Mouse (Mus musculus): ENCODE measurements around the gene Shisa5.
A peak's percentile ranks its signal among the peaks of the same experiment; 100 is the strongest.

Gene Shisa5

DNA sequence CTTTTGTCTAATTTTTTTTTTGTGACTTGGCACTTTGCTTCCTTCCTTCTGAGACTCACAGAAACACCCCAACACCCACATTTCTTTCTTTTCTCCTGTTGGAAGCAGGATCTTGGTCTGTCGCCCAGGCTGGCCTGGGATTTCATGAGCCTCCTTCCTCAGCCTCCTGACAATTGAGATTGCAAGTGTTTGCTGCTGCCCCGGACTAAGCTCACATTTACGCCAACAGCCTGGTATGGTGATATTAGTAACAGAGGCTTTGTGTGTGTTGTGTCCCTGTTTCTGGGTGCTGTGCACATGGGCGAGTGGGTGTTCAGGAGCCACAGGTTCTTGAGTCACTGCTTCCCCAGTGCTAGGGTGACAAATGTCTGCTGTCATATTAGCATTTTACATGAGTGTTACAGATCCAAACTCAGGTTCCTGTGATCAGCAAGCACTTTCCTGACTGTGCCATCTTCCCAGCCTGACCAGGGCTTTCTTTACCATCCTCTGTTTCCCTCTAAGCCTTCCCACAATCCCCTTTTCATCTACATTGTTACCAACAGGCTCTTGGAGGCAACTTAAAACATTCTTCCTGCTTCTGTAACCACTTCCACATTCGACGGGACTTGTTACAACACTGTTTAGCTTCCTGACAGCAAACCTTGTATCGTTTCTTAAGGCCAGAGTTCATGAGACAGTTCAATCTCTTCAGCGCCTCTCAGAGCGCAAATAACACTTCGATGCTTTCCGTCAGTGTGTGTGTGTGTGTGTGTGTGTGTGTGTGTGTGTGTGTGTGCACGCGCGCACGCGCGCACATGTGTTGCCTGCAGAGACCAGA is 15.3 kb upstream of the Shisa5 start:
- peak; percentile 58 for DNase-seq

GRCm38 (mm10) chr9:109027521-109027920 is 10.8 kb upstream of the Shisa5 start:
- no peak for DNase-seq

GRCm38 (mm10) chr9:109028421-109028820 is 9.9 kb upstream of the Shisa5 start:
- no peak for DNase-seq

DNA sequence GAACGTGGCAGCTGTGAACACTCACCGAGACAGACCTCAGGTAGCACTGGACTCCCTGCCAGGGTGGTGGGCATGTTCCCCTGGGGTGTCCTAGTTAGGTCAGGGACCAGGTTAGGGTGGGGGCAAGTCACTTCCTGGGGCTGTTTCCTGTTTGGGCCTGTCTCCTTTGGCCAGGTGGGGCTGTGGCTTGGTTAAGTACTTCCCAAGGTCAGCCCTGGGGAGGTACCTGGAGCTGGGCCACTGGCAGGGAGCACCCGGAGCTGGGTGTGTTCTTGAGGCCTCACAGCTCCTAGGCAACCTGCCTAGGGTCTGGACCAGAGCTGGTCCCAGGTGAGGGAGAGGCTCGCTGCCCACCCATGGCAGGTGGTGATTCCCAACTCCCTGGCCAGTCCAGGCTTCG is 9.4 kb upstream of the Shisa5 start:
- DNase-seq: no peak

GRCm38 (mm10) chr9:109030312-109030711 is 8.1 kb upstream of the Shisa5 start:
- no peak for DNase-seq

DNA sequence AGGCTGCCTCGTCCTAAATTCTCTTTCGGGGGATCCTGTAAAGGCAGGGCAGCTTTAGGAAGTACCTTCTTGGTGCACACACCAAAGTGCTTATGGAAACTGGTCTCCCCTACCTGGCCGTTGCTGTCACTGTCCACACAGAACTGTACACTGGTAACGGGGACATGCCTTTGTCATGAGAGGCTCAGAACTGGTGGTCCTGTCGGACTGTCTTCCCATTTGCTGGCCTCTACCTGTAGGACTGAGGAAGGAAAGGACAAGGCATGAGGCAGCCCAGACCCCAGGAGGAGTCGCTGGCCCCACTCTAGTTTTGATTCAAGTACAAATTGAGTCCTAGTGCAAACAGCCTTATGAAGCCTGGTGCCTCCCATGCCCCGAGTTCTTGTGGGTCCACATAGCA is 7.4 kb upstream of the Shisa5 start:
- no peak for DNase-seq

GRCm38 (mm10) chr9:109031686-109032085 is 6.7 kb upstream of the Shisa5 start:
- DNase-seq: no peak

GRCm38 (mm10) chr9:109032435-109032834 is 5.9 kb upstream of the Shisa5 start:
- DNase-seq: no peak

GRCm38 (mm10) chr9:109038901-109039364 is 568 bp downstream of the Shisa5 start:
- peak; percentile 87 for DNase-seq

DNA sequence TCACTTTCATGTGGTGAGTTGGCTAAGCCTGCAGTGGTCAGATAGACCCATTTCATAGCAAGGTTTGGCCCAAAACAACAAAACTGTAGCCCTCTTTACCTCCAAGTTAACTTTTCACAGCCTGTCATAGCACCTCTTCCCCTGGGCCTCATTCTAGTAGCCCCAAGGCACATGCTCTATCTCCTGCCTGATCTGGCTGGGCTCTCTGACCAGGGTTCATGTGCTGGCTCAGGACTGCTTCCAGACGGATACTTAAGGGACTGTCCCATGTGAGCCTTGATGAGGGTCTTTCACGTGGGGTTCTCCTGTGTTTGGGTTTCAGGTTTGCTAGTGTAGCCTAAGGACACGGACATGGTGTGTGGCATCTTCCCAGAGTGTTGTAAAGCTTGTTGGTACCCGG is 1.3 kb downstream of the Shisa5 start:
- no peak for DNase-seq

- DNase-seq: no peak
These were observed 1.9 kb downstream of the Shisa5 start for GRCm38 (mm10) chr9:109040216-109040615.

DNA sequence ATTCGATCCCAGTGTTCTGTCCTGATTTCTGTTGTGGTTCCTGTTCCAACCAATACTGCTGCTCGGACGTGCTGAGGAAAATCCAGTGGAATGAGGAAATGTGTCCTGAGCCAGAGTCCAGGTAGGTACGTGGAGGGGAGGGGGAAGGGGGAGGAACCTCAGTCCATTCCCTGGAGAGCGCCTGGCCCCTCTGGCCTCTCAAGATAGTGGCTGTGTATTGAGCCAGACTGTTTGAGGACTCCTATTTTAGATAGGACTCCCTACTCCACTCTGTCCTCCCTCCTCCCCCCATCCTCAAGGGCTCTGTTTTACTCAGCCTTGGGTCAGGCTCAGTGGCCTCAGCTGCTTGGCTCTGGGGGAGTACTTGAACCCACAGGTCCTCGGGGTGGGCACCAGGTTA is 2.5 kb downstream of the Shisa5 start:
- peak; percentile 77 for DNase-seq

- DNase-seq: no peak
These were observed 3.0 kb downstream of the Shisa5 start for GRCm38 (mm10) chr9:109041351-109041750.

GRCm38 (mm10) chr9:109046306-109046705 is 7.9 kb downstream of the Shisa5 start:
- DNase-seq: peak; percentile 84

GRCm38 (mm10) chr9:109049316-109049715 is 11.0 kb downstream of the Shisa5 start:
- no peak for DNase-seq

DNA sequence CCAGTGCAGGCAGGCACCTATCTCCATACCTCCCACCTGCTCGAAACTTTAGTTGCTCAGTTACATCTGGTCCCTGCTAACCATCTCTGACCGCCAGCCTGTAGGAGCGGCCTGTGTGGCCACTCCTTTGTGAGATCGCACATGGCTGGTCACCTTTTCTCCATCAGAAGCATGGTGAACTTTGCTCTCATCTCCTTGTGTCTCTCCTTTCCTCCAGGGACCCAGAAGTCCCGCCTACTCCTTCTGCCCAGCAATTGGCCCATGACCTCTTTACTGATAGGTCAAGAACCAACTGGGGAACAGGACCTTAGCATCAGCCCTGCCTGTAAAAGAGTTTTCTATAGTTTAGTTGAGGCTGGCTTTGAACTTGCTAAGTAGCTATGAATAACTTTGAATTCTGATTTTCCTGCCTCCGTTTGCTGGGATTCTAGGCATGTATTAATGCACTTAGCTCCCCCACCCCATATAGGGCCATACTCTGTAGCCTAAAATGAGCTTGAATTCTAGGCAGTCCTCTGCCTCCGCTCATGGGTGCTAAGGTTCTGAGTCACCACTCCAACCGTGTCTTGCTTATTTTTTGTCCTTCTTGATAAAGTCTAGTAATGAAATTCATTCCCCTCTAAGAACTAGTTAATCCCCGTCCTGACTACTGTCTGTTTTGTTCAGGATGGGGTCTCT is 11.8 kb downstream of the Shisa5 start:
- DNase-seq: no peak

DNA sequence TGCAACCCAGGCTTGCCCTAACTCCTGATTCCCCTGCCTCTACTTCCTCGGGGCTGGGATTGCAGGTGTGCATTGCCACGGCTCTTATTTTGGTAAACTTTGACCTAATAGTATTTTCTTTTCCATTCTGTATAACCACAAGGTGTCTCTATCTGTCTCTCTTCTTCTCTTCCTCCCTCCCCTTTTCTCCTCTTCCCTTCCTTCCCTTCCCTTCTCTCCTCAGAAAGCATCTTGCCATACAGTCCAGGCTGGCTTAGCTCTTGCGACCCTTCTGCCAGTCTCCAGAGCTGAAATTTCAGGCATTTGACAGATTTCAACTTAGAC is 12.3 kb downstream of the Shisa5 start:
- DNase-seq: no peak

GRCm38 (mm10) chr9:109051011-109051501 is 12.7 kb downstream of the Shisa5 start:
- peak; percentile 38 for DNase-seq

GRCm38 (mm10) chr9:109051651-109052489 is 13.5 kb downstream of the Shisa5 start:
- peak; percentile 17 for DNase-seq

GRCm38 (mm10) chr9:109052490-109053260 is 14.3 kb downstream of the Shisa5 start:
- DNase-seq: peak; percentile 28

GRCm38 (mm10) chr9:109053366-109053765 is 15.0 kb downstream of the Shisa5 start:
- DNase-seq: no peak

- DNase-seq: no peak
These were observed 15.5 kb downstream of the Shisa5 start for GRCm38 (mm10) chr9:109053851-109054250.

All from lung, postnatal 36 days (tissue).